Mouse (Mus musculus) cerebellum, adult 2 months (tissue): Measurements from ENCODE around the gene Actl7a. TPM values are rescaled to one million over a fixed set of nuclear protein-coding genes. Genes with fewer than 3 reads are reported as not detected.

Experiments
- DNase-seq, 2 experiments: peaks; one replicate each; pipeline ENCODE4 v3.0.0; 2021
- H3K27ac ChIP-seq: fragments of 200-500 bp; 2 replicates; pipeline ENCODE4 v1.5.1; 2012; ENCODE audit warnings: low read length, control low read depth, inconsistent platforms; ENCODE audit not compliant: insufficient read depth
- H3K27me3 ChIP-seq: fragments of 200-500 bp; 2 replicates; pipeline ENCODE4 v1.6.1; 2012; ENCODE audit warnings: inconsistent platforms, mild to moderate bottlenecking, low read length, moderate library complexity; ENCODE audit not compliant: control insufficient read depth, insufficient read depth
- H3K4me1 ChIP-seq: fragments of 200-500 bp; 2 replicates; pipeline ENCODE4 v1.6.1; 2011; ENCODE audit warnings: low read length; ENCODE audit not compliant: control insufficient read depth, insufficient read depth
- H3K4me3 ChIP-seq: fragments of 200-500 bp; replicated peaks from 2 replicates; pipeline ENCODE3; 2011; ENCODE audit warnings: mild to moderate bottlenecking, low read depth, low read length, control low read depth; ENCODE audit not compliant: insufficient read depth
- CTCF ChIP-seq: fragments of 200-500 bp; IDR thresholded peaks from 2 replicates; pipeline ENCODE4 v1.5.1; 2011; ENCODE audit warnings: low read depth, mild to moderate bottlenecking, control low read depth, low read length, moderate library complexity, borderline replicate concordance; ENCODE audit not compliant: insufficient read depth
- POLR2A ChIP-seq: fragments of 200-500 bp; IDR thresholded peaks from 2 replicates; pipeline ENCODE4 v1.6.1; 2011; ENCODE audit warnings: low read length, control low read depth, borderline replicate concordance; ENCODE audit not compliant: insufficient read depth
- WGBS: fragments of 180-500 bp; shearing (Covaris S2); methylation state at CpG from one replicate; pipeline ENCODE4 v1.1.7; 2018; 5-methylcytosine and 5-hydroxymethylcytosine counted together
- polyA plus RNA-seq: library from polyadenylated mRNA; depleted of rRNA; stranded (reverse); fragments of >200 nt; gene quantifications from 2 replicates; pipeline ENCODE4 v1.2.3, GENCODE M21; 2012; rRNA removed

Gene Actl7a
- polyA plus RNA-seq = not detected in 2 replicates

DNA sequence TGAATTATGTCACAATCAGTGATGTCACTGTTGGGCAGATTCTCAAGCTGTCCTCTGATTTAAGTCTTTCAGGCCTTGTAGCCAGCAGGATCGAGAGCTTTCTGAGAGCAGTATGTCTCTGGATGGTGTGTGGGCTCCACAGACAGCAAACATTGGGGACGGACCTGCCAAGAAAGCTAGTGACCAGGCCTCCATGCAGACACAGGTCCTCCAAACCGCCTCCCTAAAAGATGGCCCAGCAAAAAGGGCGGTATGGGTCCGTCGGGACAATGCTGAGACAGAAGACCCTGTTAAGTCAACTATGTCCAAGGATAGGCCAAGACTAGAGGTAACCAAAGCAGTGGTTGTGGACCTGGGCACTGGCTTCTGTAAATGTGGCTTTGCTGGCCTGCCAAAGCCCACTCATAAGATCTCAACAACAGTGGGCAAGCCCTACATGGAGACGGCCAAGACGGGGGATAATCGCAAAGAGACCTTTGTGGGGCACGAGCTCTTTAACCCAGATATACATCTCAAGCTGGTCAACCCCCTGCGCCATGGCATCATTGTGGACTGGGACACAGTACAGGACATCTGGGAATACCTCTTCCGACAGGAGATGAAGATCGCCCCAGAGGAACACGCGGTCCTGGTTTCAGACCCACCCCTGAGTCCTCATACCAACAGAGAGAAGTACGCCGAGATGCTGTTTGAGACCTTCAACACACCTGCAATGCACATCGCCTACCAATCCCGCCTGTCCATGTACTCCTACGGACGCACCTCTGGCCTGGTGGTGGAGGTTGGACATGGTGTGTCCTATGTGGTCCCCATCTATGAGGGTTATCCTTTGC is at the start of gene Actl7a:
Gene Actl7a, plus strand, starts transcription at position 51 of the 833 bp plus-strand sequence.
- no peak within 1 kb of the TSS for H3K4me3 ChIP-seq
- 97% methylated on average over 21 of the region's 21 CpGs for WGBS
- H3K27me3 ChIP-seq = no peaks in the 10 kb centered on the region
- DNase-seq = no peak
- TF ChIP-seq POLR2A (no peak), CTCF (no peak)
- no peak within 1 kb of the TSS for H3K27ac ChIP-seq
- no peaks in the 10 kb centered on the region for H3K4me1 ChIP-seq

DNA sequence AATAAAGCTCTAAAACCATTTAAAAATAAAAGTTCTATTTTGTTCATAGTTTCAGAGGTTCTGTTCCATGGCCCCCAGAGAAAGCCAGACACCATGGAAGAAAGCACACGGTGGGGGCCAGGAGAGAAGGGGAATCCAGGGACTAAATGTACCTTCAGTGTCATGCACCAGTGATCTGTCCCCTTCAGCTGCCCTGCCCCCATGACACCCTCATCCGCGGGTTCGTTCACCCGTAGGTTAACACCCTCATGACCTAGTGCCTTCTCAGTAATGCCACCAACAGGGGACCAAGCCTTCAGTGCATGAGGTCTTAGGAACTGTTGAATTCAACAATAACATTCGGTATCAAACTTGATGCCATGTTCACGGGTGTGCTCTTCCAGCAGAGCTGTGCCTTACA is 46.8 kb upstream of the Actl7a start:
- no peak for DNase-seq
- Histone ChIP-seq H3K27ac (no peak overlapping the region), H3K4me1 (no peaks in the 10 kb centered on the region), H3K27me3 (no peaks in the 10 kb centered on the region), H3K4me3 (no peak overlapping the region)
- no peak for TF ChIP-seq POLR2A
- TF ChIP-seq CTCF = no peak
- 79% methylated on average over 7 of the region's 7 CpGs for WGBS

DNA sequence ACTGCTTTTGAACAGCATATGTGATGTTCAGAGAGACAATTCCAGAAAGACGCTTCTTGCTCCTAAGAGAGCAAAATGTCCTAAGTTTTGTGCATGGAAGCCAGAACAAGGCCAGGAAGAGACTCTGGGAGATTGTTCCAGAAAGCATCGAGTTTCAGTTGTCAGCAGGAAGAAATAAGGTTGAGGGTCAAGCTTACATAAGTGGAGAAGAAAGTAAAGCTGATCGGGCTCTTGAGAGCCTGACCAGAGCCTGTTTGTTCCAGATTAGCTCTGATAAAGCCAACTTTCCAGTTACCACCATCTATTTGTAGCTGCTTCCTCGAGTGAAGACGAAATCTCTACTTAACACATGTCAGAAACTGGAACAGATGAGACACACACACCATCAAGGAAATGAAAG is 44.5 kb upstream of the Actl7a start:
- no peak for TF ChIP-seq POLR2A
- no peak for TF ChIP-seq CTCF
- Histone ChIP-seq H3K4me3 (no peak overlapping the region), H3K27me3 (no peaks in the 10 kb centered on the region), H3K4me1 (no peaks in the 10 kb centered on the region), H3K27ac (no peak overlapping the region)
- no peak for DNase-seq
- WGBS = 72% methylated on average over 5 of the region's 5 CpGs

DNA sequence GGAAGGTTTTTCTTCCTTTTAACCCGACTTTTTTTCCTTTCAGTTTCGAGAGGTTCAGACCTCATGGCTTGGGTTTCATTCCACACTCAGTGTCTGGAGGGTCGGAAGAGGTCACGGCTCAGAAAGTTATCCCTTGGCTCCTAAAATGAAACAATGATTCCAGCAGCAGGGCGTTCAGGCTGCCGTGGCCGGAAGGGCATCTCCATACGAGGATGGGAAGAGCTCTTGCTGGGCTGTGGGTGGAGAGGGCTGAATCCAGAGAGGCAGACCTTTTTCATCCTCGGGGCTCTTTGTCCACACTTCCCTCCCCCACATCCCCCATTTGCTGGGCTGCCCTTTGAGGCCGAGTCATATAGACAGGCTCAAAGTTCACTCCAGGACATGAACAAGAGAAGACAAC is 41.0 kb upstream of the Actl7a start:
- H3K4me1 ChIP-seq = no peaks in the 10 kb centered on the region
- no peak overlapping the region for H3K4me3 ChIP-seq
- H3K27me3 ChIP-seq = no peaks in the 10 kb centered on the region
- no peak for DNase-seq
- 12% methylated on average over 10 of the region's 10 CpGs for WGBS
- no peak overlapping the region for H3K27ac ChIP-seq
- TF ChIP-seq POLR2A (no peak), CTCF (no peak)

DNA sequence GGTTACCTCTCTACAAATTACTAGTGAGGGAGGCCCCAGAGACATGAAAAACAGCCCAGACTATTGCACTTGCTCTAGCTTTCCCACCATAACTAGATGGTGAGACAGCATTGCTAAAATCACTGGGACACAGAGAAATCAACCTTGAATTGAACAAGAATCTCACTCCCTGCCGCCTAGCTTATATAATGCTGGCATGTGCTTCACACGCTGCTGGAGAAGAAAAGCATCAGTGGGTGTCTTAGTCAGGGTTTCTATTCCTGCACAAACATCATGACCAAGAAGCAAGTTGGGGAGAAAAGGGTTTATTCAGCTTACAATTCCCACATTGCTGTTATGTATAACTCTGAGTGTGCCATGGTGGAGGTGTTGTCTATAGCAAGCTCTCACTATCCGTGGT is 30.1 kb upstream of the Actl7a start:
- WGBS = 72% methylated on average over 3 of the region's 3 CpGs
- H3K4me1 ChIP-seq = no peaks in the 10 kb centered on the region
- H3K4me3 ChIP-seq = no peak overlapping the region
- H3K27me3 ChIP-seq = no peaks in the 10 kb centered on the region; the same call in 1 of the 2 replicates
- TF ChIP-seq POLR2A = no peak
- TF ChIP-seq CTCF = no peak
- no peak for DNase-seq
- no peak overlapping the region for H3K27ac ChIP-seq

DNA sequence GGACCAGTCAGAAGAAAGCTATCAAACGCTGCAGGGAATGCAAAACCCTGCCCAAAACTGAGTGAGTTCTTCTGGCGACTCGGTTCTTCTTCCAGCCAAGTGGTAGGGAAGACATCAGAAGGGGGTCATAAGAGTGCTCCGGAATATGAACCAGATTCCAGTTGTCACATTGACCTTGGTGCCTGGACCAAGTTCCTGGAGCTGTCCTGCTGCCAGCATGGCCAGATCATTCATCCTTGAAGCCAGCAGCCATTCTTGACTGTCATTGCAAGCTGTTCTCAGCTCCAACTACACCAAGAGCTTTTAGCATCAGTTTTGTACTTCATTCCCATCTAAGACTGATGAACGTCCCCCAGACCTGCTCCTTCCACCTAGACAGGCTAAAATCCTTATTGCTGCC is 26.4 kb upstream of the Actl7a start:
- 17% methylated on average over 5 of the region's 5 CpGs for WGBS
- no peak for DNase-seq
- H3K27ac ChIP-seq = no peak overlapping the region
- TF ChIP-seq POLR2A (no peak), CTCF (no peak)
- H3K27me3 ChIP-seq = no peaks in the 10 kb centered on the region; the same call in 1 of the 2 replicates
- no peaks in the 10 kb centered on the region for H3K4me1 ChIP-seq
- H3K4me3 ChIP-seq = no peak overlapping the region

DNA sequence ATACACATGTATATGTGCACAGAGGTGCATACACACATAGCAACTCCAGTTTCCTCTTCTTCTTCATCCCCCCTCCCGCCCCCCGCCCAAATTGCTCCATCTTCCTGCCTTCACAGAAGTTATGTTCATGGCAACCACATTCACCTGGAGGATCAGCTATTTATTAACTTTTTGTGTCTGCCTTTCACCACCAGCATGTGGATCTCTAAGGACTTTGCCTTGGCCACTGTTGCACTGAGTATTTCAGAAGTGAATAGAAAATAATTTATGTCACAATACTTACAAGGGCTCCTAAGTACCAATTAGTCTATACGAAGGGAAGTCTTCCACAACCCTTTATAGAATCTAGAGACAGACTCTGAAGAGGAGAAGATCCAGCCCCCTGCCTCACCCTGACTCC is 25.3 kb upstream of the Actl7a start:
- TF ChIP-seq POLR2A (no peak), CTCF (no peak)
- H3K27me3 ChIP-seq = no peaks in the 10 kb centered on the region; the same call in 1 of the 2 replicates
- H3K27ac ChIP-seq = no peak overlapping the region
- no peaks in the 10 kb centered on the region for H3K4me1 ChIP-seq
- H3K4me3 ChIP-seq = no peak overlapping the region
- no peak for DNase-seq
- 92% methylated on average over 3 of the region's 3 CpGs for WGBS

DNA sequence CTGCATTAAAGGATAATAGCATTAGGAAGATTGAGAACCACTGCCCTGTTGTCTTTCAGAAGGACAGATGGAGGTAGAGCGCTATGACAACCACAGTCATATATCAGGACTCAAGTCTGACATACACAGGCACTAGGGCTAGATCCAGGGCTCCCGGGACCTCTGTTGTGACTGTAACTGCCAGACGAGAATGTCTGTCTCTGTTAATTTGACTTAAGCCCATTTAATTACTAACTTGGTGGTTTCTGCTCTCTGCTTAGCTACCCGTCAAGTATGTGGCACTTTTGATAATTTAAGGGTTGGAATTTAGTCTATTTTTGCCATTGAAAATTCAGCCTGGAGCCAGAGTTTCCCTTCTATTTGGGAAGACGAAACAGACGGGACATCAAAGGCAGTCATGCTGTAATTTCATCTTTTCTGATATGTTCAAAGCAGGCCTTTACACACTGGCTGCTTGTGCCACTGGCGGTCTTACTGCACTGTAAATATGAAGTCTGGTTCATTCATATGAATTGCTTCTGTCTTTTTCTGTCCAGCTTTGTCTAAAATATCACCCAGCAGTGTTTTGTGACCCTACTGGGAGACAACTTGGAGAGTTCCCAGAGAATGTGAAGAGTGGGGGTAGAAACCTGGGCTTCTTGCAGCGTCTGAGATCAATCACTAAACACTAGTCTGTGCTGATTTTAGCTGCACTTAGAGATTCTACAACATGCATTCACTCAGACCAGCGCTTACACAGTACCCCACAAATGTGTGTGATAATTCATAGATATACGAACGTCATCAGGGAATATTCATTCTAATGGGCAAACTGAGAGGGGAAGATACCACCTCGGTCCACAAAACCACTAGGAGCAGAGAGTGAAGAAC is 24.4 kb upstream of the Actl7a start:
- Histone ChIP-seq H3K4me3 (no peak overlapping the region), H3K27ac (no peak overlapping the region), H3K27me3 (no peaks in the 10 kb centered on the region; the same call in 1 of the 2 replicates), H3K4me1 (no peaks in the 10 kb centered on the region)
- TF ChIP-seq CTCF (no peak), POLR2A (no peak)
- no peak for DNase-seq
- 61% methylated on average over 12 of the region's 12 CpGs for WGBS
